Mouse (Mus musculus) spleen, adult 2 months (tissue): ENCODE measurements around the gene Tmem54.

Experiments
- CTCF ChIP-seq: fragments of 200-500 bp; IDR thresholded peaks from 2 replicates; pipeline ENCODE4 v1.5.1; 2011; ENCODE audit warnings: mild to moderate bottlenecking, inconsistent platforms; ENCODE audit not compliant: insufficient read depth, insufficient read length, insufficient replicate concordance; ENCODE audit errors: extremely low read depth
- POLR2A ChIP-seq: fragments of 200-500 bp; IDR thresholded peaks from 2 replicates; pipeline ENCODE4 v1.6.1; 2011; ENCODE audit warnings: low read depth, low read length, inconsistent platforms

DNA sequence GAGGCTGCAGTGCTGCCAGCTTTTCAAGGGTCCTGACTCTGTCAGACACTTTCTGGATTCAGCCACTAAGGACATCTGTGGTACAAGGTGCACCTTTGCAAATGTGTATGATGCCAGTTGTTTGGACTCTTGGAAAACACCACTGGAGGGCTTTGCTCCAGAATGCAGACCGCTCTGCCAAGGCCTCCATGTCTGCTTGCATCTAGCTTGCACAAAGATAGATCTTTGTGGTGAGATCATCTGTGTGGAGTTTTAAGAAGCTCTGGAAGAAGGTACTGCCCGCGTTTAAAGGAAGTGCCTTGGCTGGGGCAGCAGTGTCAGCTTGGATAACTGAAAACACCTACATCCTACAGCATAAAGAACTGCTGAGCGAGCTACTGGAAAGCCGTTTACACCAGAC, 38.2 kb downstream of the Tmem54 start:
- TF ChIP-seq CTCF, result no peak
- TF ChIP-seq POLR2A, result no peak
